Mouse (Mus musculus) myocyte (in vitro differentiated cells): ENCODE results near the gene Dcaf17.

Experiments used
- CEBPB ChIP-seq: IDR thresholded peaks from 2 replicates; pipeline ENCODE4 v1.6.1; 2011; ENCODE audit warnings: mild to moderate bottlenecking, moderate library complexity; ENCODE audit not compliant: poor library complexity, insufficient read depth, severe bottlenecking
- E2F4 ChIP-seq: IDR thresholded peaks from one replicate; pipeline ENCODE4 v1.6.1; 2011; ENCODE audit warnings: mild to moderate bottlenecking, control low read depth, moderate library complexity; ENCODE audit not compliant: insufficient read depth
- MYOD1 ChIP-seq, 3 experiments: IDR thresholded peaks; one replicate each; pipeline ENCODE4 v1.6.1; 2011; ENCODE audit warnings: control low read depth in 2 of 3, low read depth in 2 of 3, mild to moderate bottlenecking in 2 of 3, moderate library complexity in 1 of 3; ENCODE audit not compliant: insufficient read length in 2 of 3, control insufficient read depth in 1 of 3
- POLR2A ChIP-seq: IDR thresholded peaks from one replicate; pipeline ENCODE4 v1.6.1; 2011; ENCODE audit warnings: low read depth, mild to moderate bottlenecking, control low read depth, moderate library complexity; ENCODE audit not compliant: insufficient read length
- POLR2AphosphoS2 ChIP-seq: IDR thresholded peaks from one replicate; pipeline ENCODE4 v1.6.1; 2011; ENCODE audit warnings: low read depth, control low read depth; ENCODE audit not compliant: insufficient read length
- REST ChIP-seq: IDR thresholded peaks from one replicate; pipeline ENCODE4 v1.6.1; 2011; ENCODE audit warnings: mild to moderate bottlenecking, control low read depth, moderate library complexity; ENCODE audit not compliant: insufficient read depth, insufficient read length
- TCF12 ChIP-seq: IDR thresholded peaks from one replicate; pipeline ENCODE4 v1.6.1; 2011; ENCODE audit warnings: mild to moderate bottlenecking, control low read depth; ENCODE audit not compliant: poor library complexity, insufficient read depth, severe bottlenecking
- USF1 ChIP-seq: IDR thresholded peaks from one replicate; pipeline ENCODE4 v1.6.1; 2011; ENCODE audit warnings: low read depth, mild to moderate bottlenecking, control low read depth, moderate library complexity

DNA sequence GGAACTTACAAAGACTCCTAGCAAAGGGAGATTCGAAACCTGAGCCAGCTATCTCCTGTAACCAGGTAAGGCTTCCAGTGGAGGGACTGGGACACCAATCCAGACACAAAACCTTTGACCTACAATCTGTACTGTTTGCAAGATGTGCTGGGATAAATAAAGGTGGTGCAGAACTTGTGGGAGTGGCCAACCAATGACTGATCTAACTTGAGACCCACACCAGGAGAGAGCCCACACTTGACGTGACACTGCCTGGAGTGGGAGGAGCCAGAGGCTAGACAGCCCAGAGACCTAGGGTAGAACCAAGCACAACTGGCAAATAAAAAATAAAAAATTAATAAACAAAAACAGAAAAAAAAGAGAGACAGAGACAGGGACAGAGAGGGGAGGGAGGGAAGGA lies 24.5 kb upstream of the Dcaf17 start:
- TF ChIP-seq CEBPB (no peak), POLR2A (no peak), MYOD1 (IDR thresholded peaks at IDR 0.05; ENCODE audit: control insufficient read depth in 1 of 3, insufficient read length in 2 of 3, low read depth in 2 of 3) (no peak), POLR2AphosphoS2 (no peak), TCF12 (no peak), USF1 (no peak), REST (no peak), E2F4 (no peak)
